Mouse (Mus musculus): ENCODE results near the gene Cep70. TPM values are rescaled to one million over a fixed set of nuclear protein-coding genes. Genes with fewer than 3 reads are reported as not detected.

The Cep70 gene
- polyA plus RNA-seq (2015; fragmentation: Nextera tagmentation; extraction: Ambion mirVana): 79.4 and 80.2 TPM in 2 replicates

- H3K27ac ChIP-seq: peak within 1 kb of the TSS; percentile 83
- WGBS: under 1% methylated on average over 66 of the region's 66 CpGs
- peak; percentile 93 for ATAC-seq
- no peaks in the 10 kb centered on the region for H3K9me3 ChIP-seq
- peak within 1 kb of the TSS; percentile 76 for H3K9ac ChIP-seq (replicated peaks)
- H3K36me3 ChIP-seq: peaks cover 16% of the 10 kb centered on the region
- H3K27me3 ChIP-seq: no peaks in the 10 kb centered on the region
- peak within 1 kb of the TSS; percentile 73 for H3K4me2 ChIP-seq (replicated peaks)
- peak within 1 kb of the TSS; percentile 71 for H3K4me3 ChIP-seq (replicated peaks)
- peaks cover 29% of the 10 kb centered on the region for H3K4me1 ChIP-seq (replicated peaks)
Observed at GRCm38 (mm10) chr9:99243190-99243894, at the start of gene Cep70. Cep70 (plus strand) TSS chr9:99243367.

- no peak for ATAC-seq
- WGBS: 79% methylated on average over 2 of the region's 2 CpGs
Observed at GRCm38 (mm10) chr9:99212643-99213042, 30.5 kb upstream of the Cep70 start.

GRCm38 (mm10) chr9:99216182-99216581 lies 27.0 kb upstream of the Cep70 start:
- Histone ChIP-seq H3K27ac (no peak overlapping the region), H3K9me3 (no peaks in the 10 kb centered on the region), H3K9ac (replicated peaks) (no peak overlapping the region), H3K27me3 (no peaks in the 10 kb centered on the region), H3K4me1 (replicated peaks) (no peaks in the 10 kb centered on the region), H3K4me2 (replicated peaks) (no peak overlapping the region), H3K4me3 (replicated peaks) (no peak overlapping the region), H3K36me3 (no peaks in the 10 kb centered on the region)
- no peak for ATAC-seq
- WGBS: 91% methylated on average over 2 of the region's 2 CpGs

More at GRCm38 (mm10) chr9:99212643-99213042, 30.5 kb upstream of the Cep70 start:
- Histone ChIP-seq H3K27ac (no peak overlapping the region), H3K9me3 (no peaks in the 10 kb centered on the region), H3K9ac (replicated peaks) (no peak overlapping the region), H3K36me3 (no peaks in the 10 kb centered on the region), H3K4me3 (replicated peaks) (no peak overlapping the region), H3K4me1 (replicated peaks) (no peaks in the 10 kb centered on the region), H3K27me3 (no peaks in the 10 kb centered on the region), H3K4me2 (replicated peaks) (no peak overlapping the region)

- no peak for ATAC-seq
- no peaks in the 10 kb centered on the region for H3K4me1 ChIP-seq (replicated peaks)
- H3K4me3 ChIP-seq (replicated peaks): no peak overlapping the region
- no peak overlapping the region for H3K27ac ChIP-seq
- no peak overlapping the region for H3K4me2 ChIP-seq (replicated peaks)
- no peaks in the 10 kb centered on the region for H3K36me3 ChIP-seq
- no peaks in the 10 kb centered on the region for H3K9me3 ChIP-seq
- no peaks in the 10 kb centered on the region for H3K27me3 ChIP-seq
- H3K9ac ChIP-seq (replicated peaks): no peak overlapping the region
- 26% methylated on average over 6 of the region's 6 CpGs for whole genome bisulfite sequencing
Observed at GRCm38 (mm10) chr9:99217999-99218719, 25.0 kb upstream of the Cep70 start.

- Histone ChIP-seq H3K27me3 (no peaks in the 10 kb centered on the region), H3K27ac (no peak overlapping the region), H3K4me3 (replicated peaks) (no peak overlapping the region), H3K36me3 (no peaks in the 10 kb centered on the region), H3K4me2 (replicated peaks) (no peak overlapping the region), H3K9ac (replicated peaks) (no peak overlapping the region), H3K9me3 (no peaks in the 10 kb centered on the region), H3K4me1 (replicated peaks) (no peaks in the 10 kb centered on the region)
- ATAC-seq: no peak
- 94% methylated on average over 4 of the region's 4 CpGs for WGBS
Observed at GRCm38 (mm10) chr9:99221636-99222035, 21.5 kb upstream of the Cep70 start.

- Histone ChIP-seq H3K9ac (replicated peaks) (no peak overlapping the region), H3K36me3 (no peaks in the 10 kb centered on the region), H3K27me3 (no peaks in the 10 kb centered on the region), H3K4me2 (replicated peaks) (no peak overlapping the region), H3K27ac (no peak overlapping the region), H3K9me3 (no peaks in the 10 kb centered on the region), H3K4me1 (replicated peaks) (no peaks in the 10 kb centered on the region), H3K4me3 (replicated peaks) (no peak overlapping the region)
- ATAC-seq: no peak
- WGBS: 45% methylated on average over 3 of the region's 3 CpGs
Observed at GRCm38 (mm10) chr9:99224583-99224982, 18.6 kb upstream of the Cep70 start.

- Histone ChIP-seq H3K36me3 (no peaks in the 10 kb centered on the region), H3K4me1 (replicated peaks) (no peaks in the 10 kb centered on the region), H3K4me2 (replicated peaks) (no peak overlapping the region), H3K4me3 (replicated peaks) (no peak overlapping the region), H3K9ac (replicated peaks) (no peak overlapping the region), H3K27me3 (no peaks in the 10 kb centered on the region), H3K27ac (no peak overlapping the region), H3K9me3 (no peaks in the 10 kb centered on the region)
- no peak for ATAC-seq
- 86% methylated on average over 14 of the region's 14 CpGs for WGBS
Observed at GRCm38 (mm10) chr9:99229450-99229849, 13.7 kb upstream of the Cep70 start.

GRCm38 (mm10) chr9:99237139-99237538 lies 6.0 kb upstream of the Cep70 start, which contains the start of gene Faiml:
Faiml (minus strand) TSS chr9:99237239.
- H3K27me3 ChIP-seq: no peaks in the 10 kb centered on the region
- H3K9me3 ChIP-seq: no peaks in the 10 kb centered on the region
- H3K9ac ChIP-seq (replicated peaks): no peak within 1 kb of the TSS
- WGBS: 87% methylated on average over 14 of the region's 14 CpGs
- H3K4me3 ChIP-seq (replicated peaks): no peak within 1 kb of the TSS
- no peak within 1 kb of the TSS for H3K4me2 ChIP-seq (replicated peaks)
- H3K27ac ChIP-seq: no peak within 1 kb of the TSS
- ATAC-seq: no peak
- H3K4me1 ChIP-seq (replicated peaks): no peaks in the 10 kb centered on the region
- H3K36me3 ChIP-seq: no peaks in the 10 kb centered on the region

GRCm38 (mm10) chr9:99238276-99238675 lies 4.9 kb upstream of the Cep70 start:
- Histone ChIP-seq H3K4me1 (replicated peaks) (peaks cover 6% of the 10 kb centered on the region), H3K9ac (replicated peaks) (no peak overlapping the region), H3K27ac (no peak overlapping the region), H3K4me2 (replicated peaks) (no peak overlapping the region), H3K27me3 (no peaks in the 10 kb centered on the region), H3K36me3 (no peaks in the 10 kb centered on the region), H3K4me3 (replicated peaks) (no peak overlapping the region), H3K9me3 (no peaks in the 10 kb centered on the region)
- ATAC-seq: no peak
- WGBS: 64% methylated on average over 10 of the region's 10 CpGs

GRCm38 (mm10) chr9:99239256-99239655 lies 3.9 kb upstream of the Cep70 start:
- WGBS: 81% methylated on average over 1 of the region's 1 CpGs
- ATAC-seq: no peak

GRCm38 (mm10) chr9:99240571-99240970 lies 2.6 kb upstream of the Cep70 start:
- WGBS: 82% methylated on average over 5 of the region's 5 CpGs

More at GRCm38 (mm10) chr9:99239256-99239655, 3.9 kb upstream of the Cep70 start:
- no peaks in the 10 kb centered on the region for H3K36me3 ChIP-seq
- H3K27me3 ChIP-seq: no peaks in the 10 kb centered on the region
- H3K4me2 ChIP-seq (replicated peaks): no peak overlapping the region
- H3K4me1 ChIP-seq (replicated peaks): peaks cover 10% of the 10 kb centered on the region
- H3K4me3 ChIP-seq (replicated peaks): no peak overlapping the region
- no peaks in the 10 kb centered on the region for H3K9me3 ChIP-seq
- no peak overlapping the region for H3K9ac ChIP-seq (replicated peaks)
- H3K27ac ChIP-seq: no peak overlapping the region

GRCm38 (mm10) chr9:99242035-99242434 lies 1.1 kb upstream of the Cep70 start:
- no peak overlapping the region for H3K9ac ChIP-seq (replicated peaks)
- peaks cover 4% of the 10 kb centered on the region; the same call in 1 of the 2 replicates for H3K36me3 ChIP-seq
- 4% methylated on average over 7 of the region's 7 CpGs for WGBS
- peak overlapping the region; percentile 73; the same call in 1 of the 2 replicates for H3K4me2 ChIP-seq (replicated peaks)
- ATAC-seq: 0 out of 2 replicates have a peak, but pooled peaks have one; percentile 22
- H3K4me1 ChIP-seq (replicated peaks): peaks cover 24% of the 10 kb centered on the region
- H3K9me3 ChIP-seq: no peaks in the 10 kb centered on the region
- no peaks in the 10 kb centered on the region for H3K27me3 ChIP-seq
- no peak overlapping the region for H3K27ac ChIP-seq
- no peak overlapping the region; the same call in 1 of the 2 replicates for H3K4me3 ChIP-seq (replicated peaks)

More at GRCm38 (mm10) chr9:99240571-99240970, 2.6 kb upstream of the Cep70 start:
- no peaks in the 10 kb centered on the region for H3K36me3 ChIP-seq
- H3K4me2 ChIP-seq (replicated peaks): no peak overlapping the region
- H3K27ac ChIP-seq: no peak overlapping the region
- no peaks in the 10 kb centered on the region for H3K9me3 ChIP-seq
- peaks cover 18% of the 10 kb centered on the region for H3K4me1 ChIP-seq (replicated peaks)
- no peak overlapping the region for H3K9ac ChIP-seq (replicated peaks)
- H3K4me3 ChIP-seq (replicated peaks): no peak overlapping the region
- no peak for ATAC-seq
- no peaks in the 10 kb centered on the region for H3K27me3 ChIP-seq

All from midbrain, embryonic 13.5 days (tissue).